Mouse (Mus musculus): ENCODE data around the gene Tm9sf2.
A peak's percentile ranks its signal among the peaks of the same experiment; 100 is the strongest.
"Not testable (repeated sequence)": the region's sequence is repeated elsewhere in the genome, so short reads cannot be mapped to it uniquely, and the experiment has no call there.

Gene Tm9sf2

GRCm38 (mm10) chr14:122101890-122102289 lies 4.9 kb upstream of the Tm9sf2 start:
- not testable (repeated sequence) for DNase-seq

GRCm38 (mm10) chr14:122104881-122105280 lies 2.0 kb upstream of the Tm9sf2 start:
- DNase-seq, result peak; percentile 97

- DNase-seq, result no peak
These were observed 1.2 kb upstream of the Tm9sf2 start for GRCm38 (mm10) chr14:122105391-122106285.

- DNase-seq, result no peak
These were observed 810 bp downstream of the Tm9sf2 start for GRCm38 (mm10) chr14:122107481-122108214.

GRCm38 (mm10) chr14:122111681-122112080 lies 4.8 kb downstream of the Tm9sf2 start:
- DNase-seq, result no peak

DNA sequence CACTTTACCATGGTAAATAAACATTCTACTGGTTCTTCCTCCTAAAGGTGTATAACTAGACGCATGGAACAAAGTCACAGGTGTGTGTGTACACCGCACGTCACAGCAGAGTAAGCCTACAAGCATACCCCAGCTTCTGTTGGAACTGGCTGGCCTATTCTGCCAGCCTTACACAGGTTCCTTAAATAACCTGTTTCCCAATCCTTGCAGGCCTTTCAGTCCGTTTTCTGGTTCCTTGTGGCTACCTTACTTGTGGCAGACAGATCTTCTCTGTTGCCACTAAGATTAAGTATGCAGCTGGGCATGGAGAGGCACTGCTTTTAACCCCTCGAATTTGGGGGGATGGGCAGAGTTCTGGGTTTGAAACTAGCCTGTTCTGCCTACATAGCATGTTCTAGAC lies 5.5 kb downstream of the Tm9sf2 start:
- DNase-seq, result peak; percentile 19

GRCm38 (mm10) chr14:122116200-122116599 lies 9.4 kb downstream of the Tm9sf2 start:
- no peak for DNase-seq

DNA sequence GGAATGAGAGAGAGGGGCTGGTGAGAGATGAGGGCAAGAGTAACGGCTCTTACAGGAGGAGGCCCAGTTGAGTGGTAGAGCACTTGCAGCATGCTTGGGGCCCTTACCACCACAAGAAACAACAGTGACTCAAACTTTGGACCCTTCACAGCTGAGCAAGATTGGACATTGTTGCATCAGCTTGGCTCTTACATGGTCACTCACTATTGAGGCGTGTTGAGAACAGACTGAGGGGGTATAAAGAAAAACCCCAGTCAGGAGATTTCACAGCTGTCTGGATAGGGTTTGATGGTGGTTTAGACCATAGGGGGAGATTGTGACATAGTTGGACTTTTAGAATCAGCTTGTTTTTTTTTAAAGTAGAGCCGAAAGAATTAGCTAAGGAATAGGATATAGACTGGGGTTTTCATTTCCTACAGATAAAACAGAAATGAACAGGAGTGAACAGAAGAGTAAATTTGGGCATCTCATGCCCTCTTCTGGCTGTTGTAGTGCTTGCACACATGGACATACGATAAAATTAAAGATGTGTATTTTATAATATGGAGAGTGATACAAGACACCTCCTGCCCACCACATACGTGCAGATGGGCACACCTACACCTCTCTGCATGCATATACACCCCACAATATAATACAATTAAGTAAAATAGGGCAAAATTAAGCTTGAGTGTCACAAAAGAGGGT lies 23.4 kb downstream of the Tm9sf2 start:
- DNase-seq, result peak; percentile 32

GRCm38 (mm10) chr14:122131644-122132043 lies 24.8 kb downstream of the Tm9sf2 start:
- DNase-seq, result no peak

DNA sequence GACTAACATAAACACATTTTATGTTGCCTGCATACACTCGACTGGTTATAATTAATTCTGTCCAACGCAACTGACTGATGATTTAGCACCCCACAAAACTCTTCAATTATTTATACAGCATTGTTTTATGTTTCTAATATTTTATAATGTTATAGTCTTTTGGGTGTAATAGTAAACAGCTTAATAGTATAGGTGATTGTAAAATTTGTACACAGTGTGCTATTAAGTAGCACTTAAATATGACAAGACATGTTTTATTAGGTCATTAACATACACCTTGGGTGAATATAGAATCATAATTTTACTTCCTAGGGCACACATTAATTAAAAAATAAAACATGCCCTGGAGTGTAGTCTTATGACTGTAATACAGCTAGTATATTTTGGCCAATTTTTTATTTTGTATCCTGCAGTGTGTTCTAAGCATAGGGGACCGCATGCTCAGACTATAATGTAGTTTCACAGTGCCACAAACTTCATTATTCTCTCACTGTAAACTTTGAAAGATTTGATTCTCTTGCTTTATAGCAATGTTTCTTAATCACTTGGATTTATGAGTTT lies 29.6 kb downstream of the Tm9sf2 start:
- no peak for DNase-seq

- no peak for DNase-seq
These were observed 30.4 kb downstream of the Tm9sf2 start for GRCm38 (mm10) chr14:122137234-122137633.

GRCm38 (mm10) chr14:122140126-122140525 lies 33.3 kb downstream of the Tm9sf2 start:
- DNase-seq, result no peak

- DNase-seq, result no peak
These were observed 36.9 kb downstream of the Tm9sf2 start for GRCm38 (mm10) chr14:122143585-122144269.

GRCm38 (mm10) chr14:122145374-122145773 lies 38.5 kb downstream of the Tm9sf2 start:
- DNase-seq, result no peak

GRCm38 (mm10) chr14:122150616-122151015 lies 43.8 kb downstream of the Tm9sf2 start:
- DNase-seq, result no peak

- DNase-seq, result no peak
These were observed 50.9 kb downstream of the Tm9sf2 start for GRCm38 (mm10) chr14:122157738-122158137.

GRCm38 (mm10) chr14:122160916-122161315 lies 54.1 kb downstream of the Tm9sf2 start:
- no peak for DNase-seq

GRCm38 (mm10) chr14:122168912-122169311 lies 62.1 kb downstream of the Tm9sf2 start:
- no peak for DNase-seq

- DNase-seq, result no peak
These were observed 63.5 kb downstream of the Tm9sf2 start for GRCm38 (mm10) chr14:122170202-122170781.

DNA sequence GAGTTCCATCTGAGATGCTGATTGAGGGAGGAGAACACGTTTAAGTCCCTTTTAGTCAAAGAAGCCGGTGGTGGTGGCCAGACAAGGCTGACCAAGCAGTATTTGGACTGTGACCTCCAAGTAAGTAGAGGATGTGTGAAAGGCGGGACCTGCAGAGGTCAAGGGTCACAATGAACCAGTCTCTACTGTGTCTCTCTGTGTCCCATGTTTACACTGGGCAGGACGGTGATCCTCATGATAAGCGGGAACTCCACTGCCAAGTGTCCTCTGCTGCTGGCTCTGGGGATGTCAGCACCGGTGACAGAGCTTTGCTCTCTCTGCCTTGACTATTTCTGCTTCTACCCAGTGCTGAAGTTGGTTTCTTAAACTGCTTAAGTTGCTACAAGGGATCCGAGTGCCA lies 64.2 kb downstream of the Tm9sf2 start:
- DNase-seq, result no peak

- no peak for DNase-seq
These were observed 69.5 kb downstream of the Tm9sf2 start for GRCm38 (mm10) chr14:122176263-122176798.

DNA sequence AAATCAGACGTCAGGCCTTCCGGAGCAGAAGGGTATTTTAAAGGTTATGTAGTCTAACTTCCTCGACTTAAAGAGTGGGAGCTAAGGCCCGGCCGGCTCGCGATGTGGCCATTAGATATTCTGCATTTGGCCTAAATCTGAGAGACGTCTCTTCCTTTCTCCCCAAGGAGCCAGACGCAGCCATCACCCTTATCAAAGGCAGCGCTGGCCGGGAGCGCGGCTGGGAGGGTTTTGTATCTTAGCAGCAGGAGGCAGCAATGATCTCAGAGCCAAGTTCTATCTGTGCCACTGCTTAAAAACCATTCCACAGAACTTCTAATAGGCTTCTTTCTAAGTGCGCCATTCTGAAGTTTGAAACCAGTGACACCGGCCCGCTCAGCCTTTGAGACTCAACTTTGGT lies 72.4 kb downstream of the Tm9sf2 start:
- no peak for DNase-seq

Measured in thymus, postnatal 4 days (tissue).